Mouse (Mus musculus) CH12F3 (cell line): ENCODE data around the gene Pnrc1.

Experiments used
- in situ Hi-C: fragments of 300-500 bp; cut with MboI; formaldehyde crosslinking; loops from 2 replicates; pipeline ENCODE4 v1.14.3; 2020; ENCODE audit warnings: low sequenced_read_pairs

Pnrc1 gene

DNA sequence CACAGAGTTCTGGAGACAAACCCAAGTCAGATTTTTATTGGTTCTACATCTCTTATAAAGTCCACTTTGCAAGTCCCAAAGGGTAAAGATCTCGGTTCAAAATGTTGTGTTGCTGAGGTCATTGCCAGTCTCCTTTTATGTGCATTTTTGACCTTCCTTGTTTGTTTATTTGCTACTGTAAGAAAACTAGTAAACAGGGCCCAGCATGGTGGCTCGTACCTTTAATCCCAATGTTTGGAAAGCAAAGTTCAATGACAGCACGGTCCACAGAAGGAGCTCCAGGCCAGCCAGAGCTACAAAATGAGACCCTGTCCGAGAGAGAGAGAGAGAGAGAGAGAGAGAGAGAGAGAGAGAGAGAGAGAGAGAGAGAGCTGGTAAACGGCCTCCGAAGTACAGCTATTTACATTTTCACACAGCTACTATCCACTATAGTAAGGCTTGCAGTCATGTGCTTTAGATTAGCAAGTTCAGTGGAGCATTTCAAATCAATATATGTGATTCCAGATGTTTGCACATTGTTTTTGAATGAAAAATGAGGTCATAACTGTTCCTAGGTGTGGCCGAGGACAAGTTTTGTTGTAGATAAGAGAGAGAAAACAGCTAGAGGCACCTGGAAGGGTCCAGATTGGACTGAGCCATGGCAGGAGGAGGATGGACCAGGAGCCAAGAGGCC lies 65.8 kb downstream of the Pnrc1 start:
- in situ Hi-C loops = no loop called here

DNA sequence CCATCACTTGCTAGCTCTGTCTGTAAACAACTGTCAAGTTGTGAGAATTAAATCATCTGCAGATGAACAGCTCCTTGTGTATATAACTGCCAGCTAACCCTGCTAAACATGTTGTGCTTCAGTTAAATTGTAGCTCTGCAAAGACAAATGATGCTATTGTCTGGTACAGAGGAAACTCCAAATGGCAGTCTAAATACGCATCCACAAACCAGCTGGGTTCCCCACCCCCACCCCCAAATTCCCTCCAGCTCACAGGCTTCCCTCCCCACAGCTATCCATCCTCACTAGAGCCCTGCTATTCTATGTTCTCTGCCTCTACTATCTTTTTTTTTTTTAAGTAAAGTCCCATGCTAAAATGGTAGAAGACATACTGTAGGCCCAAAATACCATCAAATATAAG lies 68.1 kb downstream of the Pnrc1 start:
- in situ Hi-C loops = no loop called here

DNA sequence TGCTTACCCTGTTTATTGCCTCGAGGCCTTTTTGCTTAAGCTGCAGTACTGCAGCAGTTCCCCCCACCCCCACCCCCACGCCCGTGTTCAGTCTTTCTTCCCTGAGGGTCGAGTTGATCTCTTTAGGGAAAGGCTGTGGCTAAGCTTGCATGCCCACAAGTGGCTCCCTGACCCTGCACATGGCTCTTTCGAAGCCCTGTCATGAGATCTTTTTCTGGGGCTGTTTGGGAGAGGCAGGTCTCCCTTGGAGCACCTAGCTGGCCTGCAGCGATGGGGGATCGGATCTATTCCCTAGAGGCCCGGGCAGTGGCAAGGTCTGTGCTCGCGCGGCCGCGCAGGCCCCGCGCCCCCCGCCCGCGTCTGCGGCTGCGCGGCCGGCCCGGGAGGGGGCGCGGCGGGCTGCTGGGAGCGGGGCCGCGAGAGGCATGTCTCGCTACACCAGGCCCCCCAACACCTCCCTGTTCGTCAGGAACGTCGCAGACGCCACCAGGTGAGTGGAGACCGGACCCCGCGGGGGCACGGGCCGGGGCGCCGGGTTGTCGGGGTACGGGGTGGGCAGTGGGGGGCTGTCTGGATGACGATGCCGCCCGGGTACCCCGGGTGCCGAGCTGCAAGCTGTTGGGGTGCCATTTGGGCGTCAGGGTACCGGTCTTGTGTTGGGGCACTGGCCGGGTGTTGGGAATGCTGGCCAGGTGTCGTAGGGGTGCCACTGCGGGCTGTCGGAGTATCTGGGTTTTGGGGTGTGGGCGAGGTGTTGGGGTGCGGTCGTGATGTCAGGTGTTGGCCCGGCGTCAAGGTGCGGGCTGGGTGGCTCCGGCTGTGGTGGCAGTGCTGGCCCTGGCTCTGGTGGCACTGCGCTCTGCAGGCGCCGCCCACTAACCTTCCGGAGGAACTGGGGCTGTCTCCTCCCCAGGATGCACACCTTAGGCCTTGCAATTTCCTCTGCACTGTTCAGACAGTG lies 80.8 kb downstream of the Pnrc1 start, which contains the start of gene Srsf12:
Gene Srsf12, plus strand, starts transcription at position 111 of the 961 bp plus-strand sequence.
- in situ Hi-C loops = no loop called here

DNA sequence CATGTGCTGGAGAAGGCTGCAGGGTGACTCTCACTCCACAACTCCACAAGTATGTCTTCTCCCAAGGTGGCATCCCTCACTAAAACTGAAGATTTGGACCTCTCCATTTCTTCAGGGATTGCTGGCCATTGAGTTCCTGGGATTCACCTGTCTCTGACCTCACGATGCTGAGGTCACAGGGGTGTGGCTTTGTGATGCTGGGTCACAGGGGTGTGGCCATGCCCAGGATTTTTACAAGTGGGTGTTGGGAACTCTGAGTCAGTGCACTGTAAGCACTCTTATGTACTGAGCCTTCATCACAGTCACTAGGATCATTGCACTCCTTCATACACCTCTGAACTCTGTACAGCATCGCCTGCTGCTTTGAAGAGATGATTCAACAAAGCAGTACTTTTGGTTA lies 82.4 kb downstream of the Pnrc1 start:
- in situ Hi-C loops = no loop called here

DNA sequence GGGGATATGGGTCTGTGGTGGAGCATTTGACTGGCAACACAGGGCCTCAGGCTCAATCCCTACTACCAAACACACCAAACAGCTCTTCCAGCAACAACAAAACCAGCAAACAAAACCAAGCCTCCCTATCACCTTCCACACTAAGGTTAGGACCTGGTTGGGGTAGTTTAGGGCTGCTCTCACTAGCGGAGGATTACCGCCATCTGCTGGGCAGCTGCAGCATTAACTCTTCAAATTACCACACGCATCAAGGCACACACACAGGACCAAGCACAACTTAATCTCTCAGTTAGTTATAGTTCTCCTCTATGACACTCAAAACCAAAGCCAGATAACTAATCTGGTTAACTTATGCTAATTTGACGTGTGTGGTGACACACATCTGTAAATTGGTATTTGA lies 85.3 kb downstream of the Pnrc1 start:
- in situ Hi-C loops = no loop called here

DNA sequence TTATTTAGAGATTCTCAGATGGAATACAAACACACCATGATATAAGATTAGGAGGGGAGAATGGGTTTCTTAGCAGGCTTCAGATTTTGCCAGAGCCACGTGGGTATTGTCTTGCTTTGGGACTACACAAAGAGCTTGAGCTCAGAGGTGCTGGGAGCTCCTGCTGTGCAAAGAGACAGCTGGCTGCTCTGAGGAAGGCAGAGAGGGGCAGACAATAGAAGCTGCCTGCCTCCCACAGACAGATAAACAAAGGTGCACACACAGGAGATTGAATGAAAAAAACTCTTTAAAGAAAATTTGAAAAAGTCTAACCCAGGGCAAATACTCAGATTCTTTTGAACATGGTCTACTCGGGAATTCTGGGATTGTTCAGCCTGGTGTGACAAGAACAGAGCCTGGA lies 91.8 kb downstream of the Pnrc1 start:
- in situ Hi-C loops = no loop called here
